Mouse (Mus musculus): ENCODE data around the gene Tbc1d25. TPM values are rescaled to one million over a fixed set of nuclear protein-coding genes. Genes with fewer than 3 reads are reported as not detected.

Tbc1d25 gene
- total RNA-seq, 2 experiments from 2014 or later, result 18.1 to 19.9 TPM

- intact Hi-C loops (cut with DNase I), result no loop called here
- no peak for DNase-seq
Observed at GRCm38 (mm10) chrX:8182871-8183540, 7.0 kb upstream of the Tbc1d25 start.

DNA sequence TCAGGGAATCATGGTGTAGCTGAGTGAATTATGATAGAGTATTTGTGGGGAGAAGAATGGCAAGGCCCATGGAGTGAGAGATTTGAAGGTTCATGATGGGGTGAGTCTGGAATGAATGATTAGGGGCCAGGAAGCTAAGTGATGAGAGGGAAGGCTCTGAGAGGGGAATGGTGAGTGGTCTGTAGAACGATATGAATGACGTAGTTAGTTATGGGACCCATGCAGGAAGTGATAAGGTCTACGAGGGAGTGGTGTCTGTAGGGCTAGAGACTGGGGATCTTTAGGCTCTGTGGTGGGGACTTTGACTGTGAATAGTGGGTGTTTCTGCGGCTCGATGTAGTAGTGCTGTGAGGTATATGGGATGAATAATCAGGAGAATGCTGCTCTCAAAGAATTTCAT is 3.7 kb upstream of the Tbc1d25 start:
- no peak for DNase-seq
- intact Hi-C loops (cut with DNase I), result no loop called here

GRCm38 (mm10) chrX:8178871-8179270 is 2.9 kb upstream of the Tbc1d25 start:
- no peak for DNase-seq
- intact Hi-C loops (cut with DNase I), result no loop called here

DNA sequence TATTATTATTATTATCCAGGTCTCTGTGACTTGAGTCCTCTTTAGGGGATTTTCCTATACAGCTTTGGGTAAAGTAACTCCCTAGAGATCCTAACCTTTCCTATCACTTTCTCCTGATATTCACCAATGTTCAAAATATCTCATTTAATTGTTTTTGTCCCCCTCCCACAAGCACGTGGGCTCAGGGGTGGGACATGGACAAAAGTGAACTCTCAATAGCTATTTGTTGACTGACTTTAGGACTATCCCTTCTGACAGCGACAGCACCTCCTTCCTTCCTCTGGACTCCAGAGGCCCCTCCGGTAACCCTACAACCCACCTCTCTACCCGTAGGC is 845 bp downstream of the Tbc1d25 start:
- DNase-seq, result no peak
- intact Hi-C loops (cut with DNase I), result no loop called here

GRCm38 (mm10) chrX:8167716-8168647 is 8.0 kb downstream of the Tbc1d25 start:
- intact Hi-C loops (cut with DNase I), result no loop called here

DNA sequence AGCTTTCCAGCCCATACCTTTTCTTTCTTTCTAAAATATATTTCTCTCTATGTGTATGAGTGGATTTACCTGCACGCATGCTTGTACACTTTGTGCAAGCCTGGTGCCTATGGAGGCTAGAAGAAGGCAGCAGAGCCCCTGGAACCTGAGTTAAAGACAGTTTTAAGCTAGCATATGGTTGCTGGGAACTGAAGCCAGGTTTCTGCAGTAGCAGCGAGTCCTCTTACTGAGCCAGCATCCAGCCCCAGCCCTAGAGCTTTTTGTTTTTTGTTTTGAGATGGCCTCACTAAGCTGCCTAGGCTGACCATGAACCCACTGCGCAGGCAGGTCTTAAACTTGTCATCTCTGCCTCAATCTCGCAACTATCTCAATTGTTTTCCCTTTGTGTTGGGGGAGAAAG is 11.5 kb downstream of the Tbc1d25 start:
- intact Hi-C loops (cut with DNase I), result no loop called here
- no peak for DNase-seq

More at GRCm38 (mm10) chrX:8167716-8168647, 8.0 kb downstream of the Tbc1d25 start:
- DNase-seq, result no peak

- DNase-seq, result no peak
- intact Hi-C loops (cut with DNase I), result no loop called here
Observed at GRCm38 (mm10) chrX:8163076-8163475, 12.9 kb downstream of the Tbc1d25 start.

GRCm38 (mm10) chrX:8145153-8145991 is 30.6 kb downstream of the Tbc1d25 start, which contains the start of gene Rbm3:
Gene Rbm3, minus strand, starts transcription at chrX:8145880.
- intact Hi-C loops (cut with DNase I), result no loop called here
- peak; percentile 88 for DNase-seq

DNA sequence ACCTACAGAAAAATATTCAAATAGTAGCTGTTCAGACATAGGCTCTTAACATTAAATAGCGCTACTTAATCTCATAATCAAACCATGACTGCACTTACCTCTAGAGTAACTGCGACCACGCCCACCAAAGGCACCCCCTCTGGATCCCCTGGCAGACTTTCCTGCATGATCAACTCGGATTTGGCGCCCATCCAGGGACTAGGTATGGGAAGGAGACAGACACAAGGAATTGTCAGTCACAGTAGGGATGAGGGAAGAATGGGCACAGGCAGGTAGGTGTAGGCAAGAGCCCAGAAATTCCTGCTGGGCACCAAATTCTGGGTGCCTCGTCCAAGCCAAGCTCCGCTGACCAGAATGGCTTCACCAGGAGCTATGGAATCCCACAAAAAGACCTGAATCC is 32.2 kb downstream of the Tbc1d25 start:
- peak; percentile 27 for DNase-seq

GRCm38 (mm10) chrX:8142948-8143347 is 33.0 kb downstream of the Tbc1d25 start:
- intact Hi-C loops (cut with DNase I), result no loop called here
- DNase-seq, result no peak

More for the DNA sequence above, 32.2 kb downstream of the Tbc1d25 start:
- intact Hi-C loops (cut with DNase I), result no loop called here

DNA sequence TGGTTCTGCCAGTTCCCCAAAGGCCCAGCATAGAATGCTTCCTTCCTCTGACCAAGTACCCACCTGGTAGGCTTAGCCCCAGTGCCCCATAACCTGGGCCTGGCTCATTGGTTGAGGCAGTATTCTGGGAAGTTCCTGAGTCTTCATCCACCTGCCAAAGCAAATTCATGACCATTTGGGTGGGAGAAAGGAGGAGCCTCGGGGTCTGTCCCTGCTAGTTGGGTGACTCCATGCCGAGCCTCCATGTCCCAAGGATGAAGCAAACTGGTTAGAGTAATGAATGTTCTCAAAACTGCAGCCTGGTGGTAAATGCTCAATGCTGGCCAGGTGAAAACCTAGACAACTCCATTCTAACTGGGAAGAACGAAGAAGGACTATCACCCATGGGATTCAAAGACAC is 34.9 kb downstream of the Tbc1d25 start:
- DNase-seq, result no peak
- intact Hi-C loops (cut with DNase I), result no loop called here

DNA sequence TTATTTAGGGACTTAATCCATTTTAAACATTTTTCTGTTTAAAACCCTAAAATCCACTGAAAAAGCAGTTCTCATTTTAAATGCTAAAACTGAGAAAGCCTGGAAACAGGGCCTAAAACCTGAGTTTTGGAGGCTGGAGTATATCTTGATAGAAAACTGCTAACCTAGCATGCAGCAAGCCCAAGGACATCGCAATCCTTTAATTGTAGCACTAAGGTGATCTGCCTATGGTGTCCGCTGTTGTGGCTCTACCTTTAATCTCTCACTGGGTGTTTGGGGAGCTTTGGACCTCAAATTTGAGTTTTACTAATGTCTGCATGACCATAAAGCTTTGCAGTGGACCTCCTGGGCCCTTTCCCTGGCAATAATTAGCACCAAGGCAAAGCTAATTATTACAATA is 35.5 kb downstream of the Tbc1d25 start:
- intact Hi-C loops (cut with DNase I), result no loop called here
- no peak for DNase-seq

GRCm38 (mm10) chrX:8139480-8139879 is 36.5 kb downstream of the Tbc1d25 start:
- intact Hi-C loops (cut with DNase I), result no loop called here
- no peak for DNase-seq

- no peak for DNase-seq
- intact Hi-C loops (cut with DNase I), result no loop called here
Observed at GRCm38 (mm10) chrX:8135886-8136285, 40.1 kb downstream of the Tbc1d25 start.

- peak; percentile 87 for DNase-seq
- intact Hi-C loops (cut with DNase I), result no loop called here
Observed at GRCm38 (mm10) chrX:8132017-8132976, 43.7 kb downstream of the Tbc1d25 start, which contains the start of gene Wdr13. Gene Wdr13, minus strand, starts transcription at chrX:8132892.

- DNase-seq, result no peak
- intact Hi-C loops (cut with DNase I), result no loop called here
Observed at GRCm38 (mm10) chrX:8131393-8131792, 44.6 kb downstream of the Tbc1d25 start.

GRCm38 (mm10) chrX:8125235-8125634 is 50.7 kb downstream of the Tbc1d25 start:
- DNase-seq, result no peak
- intact Hi-C loops (cut with DNase I), result no loop called here

GRCm38 (mm10) chrX:8123821-8124470 is 52.0 kb downstream of the Tbc1d25 start:
- DNase-seq, result no peak
- intact Hi-C loops (cut with DNase I), result no loop called here

- DNase-seq, result no peak
- intact Hi-C loops (cut with DNase I), result no loop called here
Observed at GRCm38 (mm10) chrX:8117264-8117663, 58.7 kb downstream of the Tbc1d25 start.

Measured in left cerebral cortex, postnatal 4 days (tissue).